Mouse (Mus musculus): Measurements from ENCODE around the gene Osbpl3.

DNA sequence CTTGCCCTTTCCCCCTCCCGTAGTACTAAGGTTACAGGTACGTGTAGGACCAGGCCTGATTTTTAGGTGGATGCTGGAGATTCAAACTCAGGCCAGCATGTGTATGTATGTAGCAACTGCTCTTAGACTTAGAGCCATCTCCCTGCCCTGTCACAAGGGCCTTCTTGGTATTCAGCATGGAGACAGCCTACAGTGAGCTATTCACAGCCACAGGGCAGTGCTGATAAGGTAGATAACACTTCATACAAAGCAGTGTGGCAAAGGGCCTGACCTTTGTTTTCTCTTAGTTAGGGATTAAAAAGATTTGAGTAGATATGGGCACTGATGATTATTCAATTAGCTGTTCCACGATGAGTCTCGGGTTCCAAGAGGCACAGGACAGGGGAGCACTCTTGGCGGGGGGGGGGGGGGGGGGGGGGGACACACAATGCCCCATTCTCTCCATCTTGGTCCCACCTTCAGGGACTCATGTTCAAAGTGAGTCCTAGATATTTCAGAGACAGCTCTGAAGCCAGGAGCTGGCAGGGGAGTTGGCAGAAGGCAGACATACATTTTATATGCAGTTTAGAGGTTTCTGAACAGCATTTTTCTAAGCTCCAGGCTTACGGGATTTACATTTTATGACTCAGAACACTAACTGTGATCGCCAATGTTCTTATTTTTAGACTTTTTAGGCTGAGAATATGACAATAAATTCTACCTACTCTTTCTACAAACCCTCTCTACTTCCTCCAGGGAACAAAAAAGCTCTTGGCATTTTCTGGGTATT, 56.4 kb downstream of the Osbpl3 start:
- TF ChIP-seq CTCF (IDR thresholded peaks at IDR 0.05; ENCODE audit: borderline replicate concordance, insufficient read depth, low read length) (no peak), POLR2A (IDR thresholded peaks at IDR 0.05; ENCODE audit: low read depth, low read length) (no peak)

All from embryonic fibroblast, embryonic 13.5 days (primary cell).